Mouse (Mus musculus) limb, embryonic 13.5 days (tissue): ENCODE results near the gene Hoxc10. TPM values are rescaled to one million over a fixed set of nuclear protein-coding genes. Genes with fewer than 3 reads are reported as not detected.
A peak's percentile ranks its signal among the peaks of the same experiment; 100 is the strongest.

Source experiments
- ATAC-seq: fragments of 200-750 bp; cut with Nextera tagmentation; 2 replicates; pipeline ENCODE4 v1.8.0; 2017; ENCODE audit warnings: low read depth, moderate number of reproducible peaks, moderate TSS enrichment; ENCODE audit not compliant: low FRiP score
- H3K27ac ChIP-seq: fragments of 300-500 bp; sonication (generic); 2 replicates; pipeline ENCODE4 v1.5.1; 2015; ENCODE audit warnings: inconsistent platforms, mild to moderate bottlenecking, moderate library complexity
- H3K27me3 ChIP-seq: fragments of 300-500 bp; sonication (generic); 2 replicates; pipeline ENCODE4 v1.6.1; 2015; ENCODE audit warnings: mild to moderate bottlenecking, inconsistent platforms
- H3K36me3 ChIP-seq: fragments of 300-500 bp; sonication (generic); 2 replicates; pipeline ENCODE4 v1.6.1; 2015; ENCODE audit warnings: inconsistent platforms, mild to moderate bottlenecking, moderate library complexity
- H3K4me1 ChIP-seq: fragments of 300-500 bp; sonication (generic); 2 replicates; pipeline ENCODE4 v1.6.1; 2015; ENCODE audit warnings: inconsistent platforms
- H3K4me2 ChIP-seq: fragments of 300-500 bp; sonication (generic); replicated peaks from 2 replicates; pipeline ENCODE4 v1.6.1; 2015; ENCODE audit warnings: inconsistent platforms, mild to moderate bottlenecking, moderate library complexity
- H3K4me3 ChIP-seq: fragments of 300-500 bp; sonication (generic); 2 replicates; pipeline ENCODE4 v1.5.1; 2015; ENCODE audit warnings: moderate library complexity, mild to moderate bottlenecking, inconsistent platforms
- H3K9ac ChIP-seq: fragments of 300-500 bp; sonication (generic); 2 replicates; pipeline ENCODE4 v1.6.1; 2015; ENCODE audit warnings: mild to moderate bottlenecking, inconsistent platforms
- H3K9me3 ChIP-seq: fragments of 300-500 bp; sonication (generic); 2 replicates; pipeline ENCODE4 v1.6.1; 2016; ENCODE audit warnings: inconsistent platforms
- WGBS: fragments of 180-500 bp; shearing (Covaris S2); methylation state at CpG from one replicate; pipeline ENCODE4 v1.1.7; 2015; 5-methylcytosine and 5-hydroxymethylcytosine counted together
- polyA plus RNA-seq: library from polyadenylated mRNA; unstranded; fragments of >200 nt; fragmentation: Nextera tagmentation; extraction: Ambion mirVana; gene quantifications from 2 replicates; pipeline ENCODE4 v1.2.1, GENCODE M21; 2015

The Hoxc10 gene
- polyA plus RNA-seq, result 11.0 and 11.3 TPM in 2 replicates

DNA sequence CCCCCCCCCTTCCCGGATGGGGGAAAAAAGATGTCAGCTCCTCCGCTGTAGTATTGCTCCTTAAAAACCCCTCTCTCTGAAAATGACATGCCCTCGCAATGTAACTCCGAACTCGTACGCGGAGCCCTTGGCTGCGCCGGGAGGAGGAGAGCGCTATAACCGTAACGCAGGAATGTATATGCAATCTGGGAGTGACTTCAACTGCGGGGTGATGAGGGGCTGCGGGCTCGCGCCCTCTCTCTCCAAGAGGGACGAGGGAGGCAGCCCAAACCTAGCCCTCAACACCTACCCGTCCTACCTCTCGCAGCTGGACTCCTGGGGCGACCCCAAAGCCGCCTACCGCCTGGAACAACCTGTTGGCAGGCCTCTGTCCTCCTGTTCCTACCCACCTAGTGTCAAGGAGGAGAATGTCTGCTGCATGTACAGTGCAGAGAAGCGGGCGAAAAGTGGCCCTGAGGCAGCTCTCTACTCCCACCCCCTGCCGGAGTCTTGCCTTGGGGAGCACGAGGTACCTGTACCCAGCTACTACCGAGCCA, at the start of gene Hoxc10:
Hoxc10 (plus strand) TSS at position 21 of the 536 bp plus-strand sequence.
- peak; percentile 51 for ATAC-seq
- under 1% methylated on average over 27 of the region's 27 CpGs for WGBS
- no peaks in the 10 kb centered on the region for H3K9me3 ChIP-seq
- H3K4me2 ChIP-seq, result peak within 1 kb of the TSS; percentile 58
- peak within 1 kb of the TSS; percentile 69 for H3K9ac ChIP-seq
- H3K27me3 ChIP-seq, result peaks cover 93% of the 10 kb centered on the region
- H3K36me3 ChIP-seq, result no peaks in the 10 kb centered on the region
- peak within 1 kb of the TSS; percentile 37 for H3K4me3 ChIP-seq
- peaks cover 12% of the 10 kb centered on the region for H3K4me1 ChIP-seq
- peak within 1 kb of the TSS; percentile 75; the same call in 1 of the 2 replicates for H3K27ac ChIP-seq

DNA sequence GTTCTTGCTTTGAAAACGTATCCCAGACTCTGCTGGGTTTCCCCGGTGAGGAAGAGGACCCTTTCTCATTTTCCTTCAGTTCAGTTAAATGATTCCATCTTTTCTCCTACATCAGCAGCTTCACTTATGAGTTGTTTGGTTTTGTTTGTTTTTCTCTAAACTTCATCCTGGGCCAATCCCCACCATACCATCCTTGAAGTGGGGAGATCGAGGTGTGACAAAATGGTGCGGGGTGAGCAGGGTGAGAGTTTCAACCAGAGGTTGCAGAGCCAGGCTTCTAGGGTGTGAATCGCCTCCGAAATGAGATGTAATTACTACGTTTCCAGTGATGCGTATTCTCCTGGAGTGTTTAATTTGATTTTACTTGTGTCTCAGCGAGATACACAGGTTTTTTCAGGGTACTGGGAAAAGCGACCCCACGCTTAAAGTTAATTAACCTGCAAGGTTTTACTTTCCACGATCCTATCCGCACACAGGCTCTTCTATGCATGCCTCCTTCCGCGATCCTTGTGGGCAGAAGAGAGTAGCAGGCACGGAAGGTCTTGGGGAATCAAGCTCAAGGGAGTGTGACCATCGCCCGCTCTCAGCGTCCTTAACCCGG, 48.5 kb upstream of the Hoxc10 start:
- no peak overlapping the region for H3K4me2 ChIP-seq
- H3K9ac ChIP-seq, result no peak overlapping the region
- H3K27me3 ChIP-seq, result peaks cover 94% of the 10 kb centered on the region
- H3K9me3 ChIP-seq, result no peaks in the 10 kb centered on the region
- H3K4me3 ChIP-seq, result no peak overlapping the region
- whole genome bisulfite sequencing, result 1% methylated on average over 20 of the region's 20 CpGs
- H3K27ac ChIP-seq, result no peak overlapping the region
- H3K36me3 ChIP-seq, result no peaks in the 10 kb centered on the region
- peaks cover 13% of the 10 kb centered on the region for H3K4me1 ChIP-seq
- no peak for ATAC-seq

DNA sequence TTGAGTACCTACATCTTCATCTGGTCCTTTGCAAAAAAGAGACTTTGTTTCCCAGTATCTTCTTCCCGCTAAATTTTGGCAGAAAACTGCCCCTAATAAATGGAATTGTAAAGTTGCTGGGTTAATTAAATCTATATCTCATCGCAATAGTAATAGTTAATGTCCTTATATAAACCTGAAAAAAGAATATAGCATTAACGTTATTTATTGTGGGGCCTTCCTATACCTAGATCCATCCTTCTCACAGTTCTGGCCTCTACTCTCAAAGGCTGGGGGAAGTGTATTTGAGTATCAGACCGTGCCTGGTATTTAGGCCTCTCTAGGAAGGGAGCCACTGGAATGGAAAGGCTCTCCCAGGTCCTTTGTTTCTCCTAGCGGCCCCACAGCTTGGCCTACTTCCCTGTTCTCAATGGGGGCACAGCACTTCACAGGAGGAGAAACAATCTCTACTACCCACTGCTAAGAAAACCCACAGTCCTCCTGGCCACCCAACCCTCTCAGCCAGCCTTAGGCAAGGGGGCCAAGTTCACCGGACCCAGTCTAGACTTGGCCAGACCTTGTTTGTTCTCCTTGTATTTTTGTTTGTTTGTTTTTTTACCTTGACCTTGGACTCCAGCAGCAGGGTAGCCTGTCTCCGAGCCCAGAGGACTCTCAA, 47.9 kb upstream of the Hoxc10 start:
- 5% methylated on average over 7 of the region's 7 CpGs for whole genome bisulfite sequencing
- ATAC-seq, result no peak

DNA sequence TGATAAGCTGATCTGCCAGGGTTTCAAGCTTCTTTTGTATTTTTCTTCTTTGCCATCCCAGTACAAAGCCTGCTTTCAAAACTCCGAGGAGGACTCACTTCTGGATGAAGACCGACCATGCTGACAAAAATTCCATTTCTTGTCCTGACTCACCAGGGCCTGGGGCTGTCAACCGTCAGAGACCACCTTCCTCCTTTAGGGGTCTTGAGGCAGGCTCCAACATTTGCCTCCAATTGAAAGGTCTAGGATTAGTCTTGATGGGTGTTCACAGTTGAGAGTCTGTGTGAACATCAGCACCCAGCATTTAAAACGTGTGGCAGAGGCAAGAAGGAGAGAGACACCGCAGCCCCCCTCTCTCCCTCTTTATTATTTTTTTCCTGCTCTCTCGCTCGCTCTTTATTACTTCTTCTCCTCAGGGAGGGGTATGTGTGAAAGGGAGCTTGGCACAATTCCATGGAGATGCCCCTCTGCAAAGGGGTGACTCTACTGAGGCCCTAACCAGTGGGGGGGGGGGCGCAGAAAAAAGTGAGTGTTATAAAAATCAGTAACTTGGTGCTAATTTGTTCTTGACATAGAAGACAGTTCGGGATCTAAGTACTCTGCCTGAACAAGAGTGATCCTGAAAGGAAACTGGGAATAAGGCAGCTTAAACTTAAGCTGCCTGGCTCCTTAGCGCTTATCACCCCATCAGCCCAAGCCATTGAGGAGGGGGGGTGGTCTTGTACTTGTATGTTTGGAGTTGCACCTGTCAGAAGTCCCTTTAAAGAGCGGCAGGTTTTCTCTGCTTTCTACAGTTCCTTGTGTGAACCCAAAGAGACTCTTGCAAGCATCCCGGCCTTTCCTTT, 47.0 kb upstream of the Hoxc10 start:
- no peaks in the 10 kb centered on the region for H3K36me3 ChIP-seq
- no peak overlapping the region for H3K4me3 ChIP-seq
- H3K4me2 ChIP-seq, result peak overlapping the region; percentile 46; the same call in 1 of the 2 replicates
- no peaks in the 10 kb centered on the region for H3K9me3 ChIP-seq
- peaks cover 13% of the 10 kb centered on the region for H3K4me1 ChIP-seq
- H3K9ac ChIP-seq, result no peak overlapping the region
- no peak overlapping the region for H3K27ac ChIP-seq
- WGBS, result 3% methylated on average over 12 of the region's 12 CpGs
- ATAC-seq, result no peak
- H3K27me3 ChIP-seq, result peaks cover 97% of the 10 kb centered on the region

More for the DNA sequence above, 47.9 kb upstream of the Hoxc10 start:
- Histone ChIP-seq H3K9ac (no peak overlapping the region), H3K27me3 (peaks cover 94% of the 10 kb centered on the region), H3K4me2 (no peak overlapping the region), H3K4me3 (no peak overlapping the region), H3K36me3 (no peaks in the 10 kb centered on the region), H3K9me3 (no peaks in the 10 kb centered on the region), H3K27ac (no peak overlapping the region), H3K4me1 (peaks cover 13% of the 10 kb centered on the region)

DNA sequence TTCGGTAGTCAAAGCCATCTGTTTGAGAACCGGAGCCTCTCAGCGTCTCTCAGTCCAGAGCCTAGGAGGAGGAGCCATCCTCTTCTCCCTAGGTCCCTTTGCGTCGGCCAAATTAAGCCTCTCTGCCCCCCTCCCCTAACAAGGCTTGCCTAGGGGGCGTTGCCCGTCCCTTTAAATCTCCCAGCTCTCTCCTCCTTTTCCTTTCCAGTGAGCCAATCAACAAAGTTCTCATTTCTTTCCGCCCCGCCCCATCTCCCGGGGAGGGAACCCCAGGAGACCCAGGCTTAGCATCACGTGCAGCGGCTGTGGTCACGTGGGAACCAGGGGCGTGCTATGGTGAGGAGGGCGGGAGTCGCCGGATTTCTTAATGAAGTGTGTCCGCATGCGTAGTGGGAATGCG, 46.0 kb upstream of the Hoxc10 start:
- Histone ChIP-seq H3K36me3 (no peaks in the 10 kb centered on the region), H3K27ac (no peak overlapping the region), H3K4me2 (peak overlapping the region; percentile 46), H3K4me1 (peaks cover 13% of the 10 kb centered on the region), H3K9me3 (no peaks in the 10 kb centered on the region), H3K9ac (no peak overlapping the region), H3K27me3 (peaks cover 97% of the 10 kb centered on the region), H3K4me3 (peak overlapping the region; percentile 36)
- 0 out of 2 replicates have a peak, but pooled peaks have one; percentile 57 for ATAC-seq
- under 1% methylated on average over 17 of the region's 20 CpGs for WGBS

DNA sequence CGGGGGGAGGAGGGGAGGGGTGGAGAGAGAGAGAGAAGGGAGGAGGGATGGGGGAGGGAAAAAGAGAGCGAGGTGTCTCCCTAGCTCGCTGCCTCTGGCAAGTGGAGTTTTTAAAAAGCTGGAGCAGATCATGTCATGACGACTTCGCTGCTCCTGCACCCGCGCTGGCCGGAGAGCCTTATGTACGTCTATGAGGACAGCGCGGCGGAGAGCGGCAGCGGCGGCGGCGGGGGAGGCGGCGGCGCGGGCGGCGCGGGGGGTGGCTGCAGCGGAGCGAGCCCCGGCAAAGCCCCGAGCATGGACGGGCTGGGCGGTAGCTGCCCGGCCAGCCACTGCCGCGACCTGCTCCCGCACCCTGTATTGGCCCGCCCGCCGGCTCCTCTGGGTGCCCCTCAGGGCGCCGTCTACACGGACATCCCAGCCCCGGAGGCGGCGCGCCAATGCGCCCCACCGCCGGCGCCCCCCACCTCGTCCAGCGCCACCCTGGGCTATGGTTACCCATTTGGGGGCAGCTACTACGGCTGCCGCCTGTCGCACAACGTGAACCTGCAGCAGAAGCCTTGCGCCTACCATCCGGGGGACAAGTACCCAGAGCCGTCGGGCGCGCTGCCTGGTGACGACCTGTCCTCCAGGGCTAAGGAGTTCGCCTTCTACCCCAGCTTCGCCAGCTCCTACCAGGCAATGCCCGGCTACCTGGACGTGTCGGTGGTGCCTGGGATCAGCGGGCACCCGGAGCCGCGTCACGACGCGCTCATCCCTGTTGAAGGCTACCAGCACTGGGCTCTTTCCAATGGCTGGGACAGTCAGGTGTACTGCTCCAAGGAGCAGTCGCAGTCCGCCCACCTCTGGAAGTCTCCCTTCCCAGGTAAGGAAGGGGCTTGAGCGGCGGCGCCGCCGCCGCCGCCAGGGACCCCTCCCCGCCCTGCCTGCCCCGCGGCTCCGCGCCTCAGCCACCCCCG, 45.3 kb upstream of the Hoxc10 start, which contains the start of gene Hoxc13:
Hoxc13 (plus strand) TSS at position 51 of the 959 bp plus-strand sequence.
- peak; percentile 29; the same call in 1 of the 2 replicates for ATAC-seq
- under 1% methylated on average over 79 of the region's 88 CpGs for WGBS
- 0 out of 2 replicates have a peak within 1 kb of the TSS, but pooled peaks have one; percentile 33 for H3K27ac ChIP-seq

DNA sequence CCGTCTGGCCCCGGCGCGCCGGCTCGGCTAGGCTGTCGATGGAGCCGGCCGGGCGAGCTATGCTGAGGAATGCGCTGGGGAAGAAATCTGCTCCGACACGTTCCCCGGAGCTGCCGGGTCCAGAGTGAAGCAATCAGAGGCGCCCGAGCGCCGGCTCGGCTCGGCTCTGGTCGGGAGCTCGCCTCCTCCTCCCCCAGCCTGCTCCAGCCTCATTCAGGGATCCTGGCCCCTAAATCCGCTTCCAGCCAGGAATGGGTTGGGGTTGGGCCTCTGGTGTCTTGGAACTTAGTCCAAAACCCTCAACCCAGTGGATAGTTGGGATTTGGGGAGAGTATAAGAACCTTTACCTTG, 44.6 kb upstream of the Hoxc10 start:
- H3K36me3 ChIP-seq, result no peaks in the 10 kb centered on the region

More for the DNA sequence above, 45.3 kb upstream of the Hoxc10 start, which contains the start of gene Hoxc13:
- no peaks in the 10 kb centered on the region for H3K36me3 ChIP-seq
- peak within 1 kb of the TSS; percentile 36 for H3K4me3 ChIP-seq
- no peaks in the 10 kb centered on the region for H3K9me3 ChIP-seq
- peak within 1 kb of the TSS; percentile 48 for H3K9ac ChIP-seq
- H3K4me2 ChIP-seq, result peak within 1 kb of the TSS; percentile 46
- H3K4me1 ChIP-seq, result peaks cover 13% of the 10 kb centered on the region
- peaks cover 97% of the 10 kb centered on the region for H3K27me3 ChIP-seq

DNA sequence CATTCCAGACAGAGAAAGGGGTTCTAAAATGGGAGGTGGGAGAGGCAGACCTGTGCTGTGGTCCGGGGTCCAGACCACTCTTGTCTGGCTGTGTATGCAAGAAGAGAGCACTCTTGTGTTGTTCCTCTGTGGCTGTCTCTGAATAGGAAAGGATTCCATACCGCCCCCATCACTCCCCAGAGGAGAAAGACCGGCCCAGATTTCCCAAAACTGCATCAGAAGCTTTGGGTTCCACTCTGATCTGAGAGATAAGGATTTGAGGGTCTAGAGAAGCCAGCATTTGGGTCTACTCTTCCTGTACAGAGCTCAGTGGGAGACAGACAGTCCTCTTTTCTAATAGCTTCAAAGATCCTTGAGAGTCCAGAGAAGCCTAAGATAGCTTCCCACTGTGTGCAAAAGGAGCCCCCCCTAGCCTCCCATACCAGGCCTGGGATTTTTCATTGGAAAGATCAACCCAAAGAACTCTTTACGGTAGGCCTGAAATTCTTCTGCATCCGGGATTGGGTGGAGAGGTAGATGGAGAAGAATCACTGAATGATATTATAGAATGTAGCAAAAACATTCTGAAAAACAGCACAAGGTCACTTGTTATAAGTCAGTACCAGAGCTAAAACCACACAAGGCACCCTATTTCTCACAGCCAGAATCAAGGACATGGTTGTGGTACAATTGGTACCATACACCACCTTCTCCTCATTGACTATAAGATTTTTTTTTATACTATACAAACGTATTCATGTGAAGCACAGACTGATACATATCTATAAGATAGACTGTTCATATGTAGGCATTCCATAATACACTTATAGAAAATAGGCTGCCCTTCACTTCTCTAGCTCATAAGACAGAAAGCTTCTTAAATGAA, 43.7 kb upstream of the Hoxc10 start:
- H3K4me2 ChIP-seq, result peak overlapping the region; percentile 23
- H3K27me3 ChIP-seq, result peaks cover 96% of the 10 kb centered on the region
- ATAC-seq, result no peak
- H3K4me1 ChIP-seq, result peaks cover 13% of the 10 kb centered on the region
- H3K9ac ChIP-seq, result no peak overlapping the region
- no peak overlapping the region for H3K27ac ChIP-seq
- no peaks in the 10 kb centered on the region for H3K36me3 ChIP-seq
- H3K4me3 ChIP-seq, result peak overlapping the region; percentile 36
- H3K9me3 ChIP-seq, result no peaks in the 10 kb centered on the region
- 8% methylated on average over 6 of the region's 6 CpGs for WGBS

More for the DNA sequence above, 44.6 kb upstream of the Hoxc10 start:
- peak overlapping the region; percentile 42 for H3K4me2 ChIP-seq
- H3K9me3 ChIP-seq, result no peaks in the 10 kb centered on the region
- H3K4me1 ChIP-seq, result peaks cover 13% of the 10 kb centered on the region
- peak overlapping the region; percentile 43; the same call in 1 of the 2 replicates for H3K9ac ChIP-seq
- under 1% methylated on average over 24 of the region's 24 CpGs for WGBS
- peak overlapping the region; percentile 36 for H3K4me3 ChIP-seq
- no peak overlapping the region for H3K27ac ChIP-seq
- ATAC-seq, result 0 out of 2 replicates have a peak, but pooled peaks have one; percentile 4
- H3K27me3 ChIP-seq, result peaks cover 96% of the 10 kb centered on the region

DNA sequence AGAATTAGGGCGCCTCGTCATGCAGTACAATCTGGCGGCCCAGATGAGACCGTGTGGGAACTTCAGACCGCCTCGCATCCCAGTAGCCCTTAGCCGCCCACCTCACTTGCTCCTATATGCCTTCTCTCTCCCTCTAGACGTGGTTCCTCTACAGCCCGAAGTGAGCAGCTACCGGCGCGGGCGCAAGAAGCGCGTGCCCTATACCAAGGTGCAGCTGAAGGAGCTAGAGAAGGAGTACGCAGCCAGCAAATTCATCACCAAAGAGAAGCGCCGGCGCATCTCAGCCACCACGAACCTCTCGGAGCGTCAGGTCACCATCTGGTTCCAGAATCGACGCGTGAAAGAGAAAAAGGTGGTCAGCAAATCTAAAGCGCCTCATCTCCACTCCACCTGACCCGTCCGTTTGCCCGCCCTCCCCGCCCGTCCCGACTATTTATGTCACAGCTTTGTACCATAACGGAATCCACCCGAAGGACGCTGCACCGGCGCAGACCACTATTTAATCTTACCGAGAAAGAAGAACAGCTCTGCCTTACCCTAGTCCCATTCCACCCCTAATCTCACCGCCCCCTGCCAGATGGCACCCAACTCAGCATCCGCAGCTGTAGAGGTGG, 39.5 kb upstream of the Hoxc10 start:
- Histone ChIP-seq H3K4me3 (no peak overlapping the region), H3K4me2 (peak overlapping the region; percentile 14; the same call in 1 of the 2 replicates), H3K9ac (no peak overlapping the region), H3K36me3 (no peaks in the 10 kb centered on the region), H3K9me3 (no peaks in the 10 kb centered on the region), H3K4me1 (peaks cover 5% of the 10 kb centered on the region; the same call in 1 of the 2 replicates), H3K27ac (no peak overlapping the region), H3K27me3 (peaks cover 96% of the 10 kb centered on the region)
- no peak for ATAC-seq
- 5% methylated on average over 40 of the region's 40 CpGs for WGBS
